Mouse (Mus musculus): ENCODE measurements around the gene Arl6ip4. TPM values are rescaled to one million over a fixed set of nuclear protein-coding genes. Genes with fewer than 3 reads are reported as not detected.

Gene Arl6ip4
- polyA plus RNA-seq, 1 experiment from 2014 or later = 108 TPM

DNA sequence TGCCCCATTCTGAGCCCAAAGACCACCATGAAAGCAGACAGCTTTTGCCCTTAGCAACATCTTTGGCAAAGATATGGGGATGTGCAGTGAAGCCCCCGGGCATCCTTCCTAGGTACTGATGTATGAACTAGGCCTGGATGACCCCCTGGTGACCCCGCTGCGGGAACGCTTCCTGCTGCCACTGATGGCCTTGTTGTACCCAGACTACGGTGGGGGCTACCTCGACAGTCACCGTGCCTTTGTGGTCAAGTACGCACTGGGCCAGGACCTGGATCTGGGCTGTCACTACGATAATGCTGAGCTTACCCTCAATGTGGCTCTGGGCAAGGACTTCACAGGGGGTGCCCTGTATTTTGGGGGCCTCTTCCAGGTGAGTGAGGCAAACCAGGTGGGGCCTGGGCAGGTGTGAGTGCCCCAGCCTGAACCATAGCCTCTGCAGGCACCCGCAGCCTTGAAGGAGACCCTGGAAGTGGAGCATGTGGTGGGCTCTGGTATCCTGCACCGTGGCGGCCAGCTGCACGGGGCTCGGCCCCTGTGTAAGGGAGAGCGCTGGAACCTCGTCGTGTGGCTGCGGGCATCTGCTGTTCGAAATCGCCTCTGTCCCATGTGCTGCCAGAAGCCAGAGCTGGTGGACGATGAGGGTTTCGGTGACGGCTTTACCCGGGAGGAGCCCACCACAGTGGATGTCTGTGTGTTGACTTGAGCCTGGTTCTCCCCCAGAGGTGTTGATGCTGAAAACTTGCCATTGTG, 1.4 kb upstream of the Arl6ip4 start:
- ATAC-seq (replicated peaks; ENCODE audit: low FRiP score) (no peak), DNase-seq (ENCODE audit: low spot score) (no peak)
- H3K27ac ChIP-seq (ENCODE audit: low read depth, low read length) = no peak overlapping the region
- 95% methylated on average over 24 of the region's 24 CpGs for WGBS
- peaks cover 9% of the 10 kb centered on the region for H3K36me3 ChIP-seq (ENCODE audit: control insufficient read depth, insufficient read depth, low read length)
- no peaks in the 10 kb centered on the region for H3K27me3 ChIP-seq (ENCODE audit: control insufficient read depth, insufficient read depth, low read length)
- H3K9ac ChIP-seq (ENCODE audit: low read length) = no peak overlapping the region
- H3K4me3 ChIP-seq (ENCODE audit: low read depth, low read length) = no peak overlapping the region
- H3K4me2 ChIP-seq (ENCODE audit: low read depth, low read length, severe bottlenecking) = no peak overlapping the region
- H3K4me1 ChIP-seq (replicated peaks; ENCODE audit: control insufficient read depth, insufficient read depth, low read length) = peaks cover 14% of the 10 kb centered on the region
- no peaks in the 10 kb centered on the region for H3K9me3 ChIP-seq (ENCODE audit: control insufficient read depth, low read length)

DNA sequence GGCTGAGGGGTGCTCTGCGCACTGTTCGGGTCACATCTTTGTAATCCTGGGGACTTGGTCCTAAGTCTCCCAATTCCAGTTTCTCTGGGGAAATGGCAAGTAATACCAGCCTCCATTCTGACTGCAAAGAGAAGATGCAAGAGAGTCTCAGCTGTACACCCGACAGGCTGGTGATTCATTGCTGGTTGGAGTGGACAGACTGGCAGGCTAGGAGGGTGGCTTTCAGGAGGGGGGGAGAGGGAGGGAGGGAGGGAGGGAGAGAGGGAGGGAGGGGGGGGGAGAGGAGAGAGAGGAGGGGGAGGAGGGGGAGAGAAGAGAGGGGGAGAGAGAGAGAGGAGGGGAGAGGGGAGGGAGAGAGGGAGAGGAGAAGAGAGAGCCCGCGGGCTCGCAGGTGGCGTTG, 358 bp upstream of the Arl6ip4 start:
- peak overlapping the region; percentile 90; the same call in 1 of the 2 replicates for H3K4me2 ChIP-seq (ENCODE audit: low read depth, low read length, severe bottlenecking)
- ATAC-seq (replicated peaks; ENCODE audit: low FRiP score) = no peak
- no peaks in the 10 kb centered on the region for H3K27me3 ChIP-seq (ENCODE audit: control insufficient read depth, insufficient read depth, low read length)
- peaks cover 14% of the 10 kb centered on the region for H3K4me1 ChIP-seq (replicated peaks; ENCODE audit: control insufficient read depth, insufficient read depth, low read length)
- H3K4me3 ChIP-seq (ENCODE audit: low read depth, low read length) = peak overlapping the region; percentile 96
- 26% methylated on average over 7 of the region's 7 CpGs for WGBS
- no peaks in the 10 kb centered on the region for H3K9me3 ChIP-seq (ENCODE audit: control insufficient read depth, low read length)
- H3K36me3 ChIP-seq (ENCODE audit: control insufficient read depth, insufficient read depth, low read length) = peaks cover 9% of the 10 kb centered on the region
- H3K9ac ChIP-seq (ENCODE audit: low read length) = peak overlapping the region; percentile 96
- no peak for DNase-seq (ENCODE audit: low spot score)
- H3K27ac ChIP-seq (ENCODE audit: low read depth, low read length) = no peak overlapping the region

DNA sequence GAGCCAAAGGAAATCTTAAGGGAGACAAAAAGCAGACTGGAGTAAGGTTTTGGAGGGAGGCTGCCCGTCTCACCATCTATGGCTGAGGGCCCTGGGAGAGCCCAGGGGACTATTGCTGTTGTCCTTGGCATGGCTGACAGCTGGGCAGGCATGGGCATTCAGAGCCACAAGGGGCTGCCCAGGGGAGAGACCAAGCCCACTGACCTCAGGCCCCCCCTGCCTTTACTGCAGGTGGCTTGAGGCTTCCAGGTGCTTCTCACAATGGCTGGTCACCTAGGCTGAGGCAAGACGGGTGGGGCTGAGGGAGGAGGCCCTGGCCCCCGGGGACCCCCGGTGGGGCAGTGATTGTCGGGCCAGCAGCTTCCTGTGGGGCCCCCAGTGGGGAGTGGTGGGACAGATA, 3.3 kb downstream of the Arl6ip4 start:
- ATAC-seq (replicated peaks; ENCODE audit: low FRiP score) (no peak), DNase-seq (ENCODE audit: low spot score) (no peak)
- Histone ChIP-seq H3K9me3 (ENCODE audit: control insufficient read depth, low read length) (no peaks in the 10 kb centered on the region), H3K27ac (ENCODE audit: low read depth, low read length) (no peak overlapping the region), H3K4me1 (replicated peaks; ENCODE audit: control insufficient read depth, insufficient read depth, low read length) (peaks cover 5% of the 10 kb centered on the region; the same call in 1 of the 2 replicates), H3K36me3 (ENCODE audit: control insufficient read depth, insufficient read depth, low read length) (peaks cover 9% of the 10 kb centered on the region), H3K9ac (ENCODE audit: low read length) (no peak overlapping the region), H3K4me2 (ENCODE audit: low read depth, low read length, severe bottlenecking) (no peak overlapping the region), H3K27me3 (ENCODE audit: control insufficient read depth, insufficient read depth, low read length) (no peaks in the 10 kb centered on the region), H3K4me3 (ENCODE audit: low read depth, low read length) (no peak overlapping the region)
- 92% methylated on average over 5 of the region's 5 CpGs for WGBS

DNA sequence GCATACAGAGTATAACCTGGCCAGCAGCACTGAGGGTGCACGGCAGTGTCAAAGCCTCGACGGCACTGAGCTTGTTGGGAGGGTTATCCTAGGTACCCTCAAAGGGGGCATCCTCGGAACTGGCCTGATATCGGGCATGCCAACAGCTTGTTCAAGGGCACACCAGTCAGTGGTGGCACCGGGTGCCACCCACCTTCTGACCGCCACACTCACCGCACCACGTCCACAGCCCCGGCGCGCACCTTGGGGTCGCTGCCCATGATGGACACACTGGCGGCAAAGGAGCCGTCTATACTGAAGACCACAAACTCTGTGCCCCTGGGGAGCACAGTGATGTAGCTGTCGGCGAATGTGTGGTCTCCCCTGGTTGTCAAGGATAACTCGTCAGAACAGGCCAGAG, 6.5 kb downstream of the Arl6ip4 start:
- ATAC-seq (replicated peaks; ENCODE audit: low FRiP score) = no peak
- DNase-seq (ENCODE audit: low spot score) = no peak
- H3K4me2 ChIP-seq (ENCODE audit: low read depth, low read length, severe bottlenecking) = no peak overlapping the region
- H3K9ac ChIP-seq (ENCODE audit: low read length) = no peak overlapping the region
- H3K9me3 ChIP-seq (ENCODE audit: control insufficient read depth, low read length) = no peaks in the 10 kb centered on the region
- no peak overlapping the region for H3K4me3 ChIP-seq (ENCODE audit: low read depth, low read length)
- no peaks in the 10 kb centered on the region for H3K27me3 ChIP-seq (ENCODE audit: control insufficient read depth, insufficient read depth, low read length)
- H3K36me3 ChIP-seq (ENCODE audit: control insufficient read depth, insufficient read depth, low read length) = peaks cover 9% of the 10 kb centered on the region
- no peaks in the 10 kb centered on the region for H3K4me1 ChIP-seq (replicated peaks; ENCODE audit: control insufficient read depth, insufficient read depth, low read length)
- no peak overlapping the region for H3K27ac ChIP-seq (ENCODE audit: low read depth, low read length)
- WGBS = 91% methylated on average over 18 of the region's 18 CpGs

DNA sequence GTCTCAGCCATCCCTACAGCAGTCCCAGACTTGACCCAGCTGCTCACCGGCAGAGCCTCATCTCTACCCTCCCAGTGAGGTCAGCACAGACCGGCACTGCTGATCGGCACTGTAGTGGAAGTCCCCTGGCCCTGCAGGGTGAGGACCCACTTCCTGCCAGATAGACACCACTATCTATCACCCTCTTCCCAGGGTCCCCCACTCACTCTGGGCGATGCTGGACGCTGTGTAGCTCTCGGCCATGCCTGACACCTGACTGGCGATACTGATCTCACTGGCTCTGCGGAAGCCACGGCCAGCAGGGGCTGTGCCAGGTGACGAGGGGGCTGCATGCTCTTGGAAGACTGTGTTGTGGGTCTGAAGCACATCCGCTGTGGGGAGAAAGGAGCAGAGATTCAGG, 9.2 kb downstream of the Arl6ip4 start:
- no peak overlapping the region for H3K27ac ChIP-seq (ENCODE audit: low read depth, low read length)
- H3K27me3 ChIP-seq (ENCODE audit: control insufficient read depth, insufficient read depth, low read length) = no peaks in the 10 kb centered on the region
- no peaks in the 10 kb centered on the region for H3K9me3 ChIP-seq (ENCODE audit: control insufficient read depth, low read length)
- WGBS = 93% methylated on average over 11 of the region's 11 CpGs
- no peak for ATAC-seq (replicated peaks; ENCODE audit: low FRiP score)
- H3K36me3 ChIP-seq (ENCODE audit: control insufficient read depth, insufficient read depth, low read length) = no peaks in the 10 kb centered on the region; the same call in 1 of the 2 replicates
- H3K9ac ChIP-seq (ENCODE audit: low read length) = no peak overlapping the region
- DNase-seq (ENCODE audit: low spot score) = no peak
- no peak overlapping the region for H3K4me2 ChIP-seq (ENCODE audit: low read depth, low read length, severe bottlenecking)
- H3K4me3 ChIP-seq (ENCODE audit: low read depth, low read length) = no peak overlapping the region
- no peaks in the 10 kb centered on the region for H3K4me1 ChIP-seq (replicated peaks; ENCODE audit: control insufficient read depth, insufficient read depth, low read length)

DNA sequence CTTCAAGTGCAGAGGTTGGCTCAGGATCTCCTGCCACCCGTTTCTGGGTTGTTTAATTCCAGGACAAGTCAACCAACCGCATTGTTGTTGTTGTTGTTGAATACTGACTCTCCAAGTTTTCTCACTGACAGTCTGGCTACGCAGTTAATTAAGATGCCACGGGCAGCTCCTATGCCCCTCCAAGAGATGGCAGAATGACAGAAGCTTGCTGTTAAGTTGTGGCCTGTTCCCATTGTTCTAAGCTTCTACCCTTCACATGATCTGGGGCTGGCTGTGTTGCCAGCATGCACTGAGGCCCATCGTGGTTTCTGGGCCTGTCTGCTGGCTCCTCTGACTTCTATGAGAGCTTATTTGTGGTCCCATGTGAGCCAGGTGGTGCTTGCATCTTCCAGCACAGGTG, 18.4 kb downstream of the Arl6ip4 start:
- Histone ChIP-seq H3K36me3 (ENCODE audit: control insufficient read depth, insufficient read depth, low read length) (no peaks in the 10 kb centered on the region; the same call in 1 of the 2 replicates), H3K9me3 (ENCODE audit: control insufficient read depth, low read length) (no peaks in the 10 kb centered on the region), H3K4me3 (ENCODE audit: low read depth, low read length) (no peak overlapping the region), H3K27ac (ENCODE audit: low read depth, low read length) (no peak overlapping the region), H3K27me3 (ENCODE audit: control insufficient read depth, insufficient read depth, low read length) (no peaks in the 10 kb centered on the region), H3K4me2 (ENCODE audit: low read depth, low read length, severe bottlenecking) (no peak overlapping the region), H3K4me1 (replicated peaks; ENCODE audit: control insufficient read depth, insufficient read depth, low read length) (no peaks in the 10 kb centered on the region), H3K9ac (ENCODE audit: low read length) (no peak overlapping the region)
- ATAC-seq (replicated peaks; ENCODE audit: low FRiP score) (no peak), DNase-seq (ENCODE audit: low spot score) (no peak)
- WGBS = 92% methylated on average over 5 of the region's 5 CpGs

DNA sequence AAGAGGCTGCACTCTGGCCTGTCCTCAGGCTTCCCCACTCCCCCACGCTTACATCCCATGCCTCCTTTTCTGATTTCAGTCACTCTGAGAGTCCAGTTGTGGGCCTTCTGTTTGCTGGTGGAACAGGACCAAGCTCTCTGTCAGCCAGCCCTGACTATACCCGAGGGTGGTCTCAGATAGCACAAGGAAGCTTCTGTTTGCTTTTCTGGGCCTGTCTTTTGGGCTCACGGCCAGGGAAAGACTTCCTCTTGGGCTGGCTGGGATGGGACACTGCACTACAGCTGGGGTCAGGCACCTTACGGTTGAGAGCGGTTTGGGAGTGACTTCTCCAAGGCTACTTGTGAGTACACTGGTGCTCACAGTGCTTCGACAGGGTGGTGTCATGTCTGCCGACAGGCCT, 22.2 kb downstream of the Arl6ip4 start:
- no peak overlapping the region for H3K9ac ChIP-seq (ENCODE audit: low read length)
- no peak for ATAC-seq (replicated peaks; ENCODE audit: low FRiP score)
- H3K27ac ChIP-seq (ENCODE audit: low read depth, low read length) = no peak overlapping the region
- no peak overlapping the region for H3K4me3 ChIP-seq (ENCODE audit: low read depth, low read length)
- 86% methylated on average over 7 of the region's 7 CpGs for WGBS
- no peaks in the 10 kb centered on the region for H3K4me1 ChIP-seq (replicated peaks; ENCODE audit: control insufficient read depth, insufficient read depth, low read length)
- peaks cover 6% of the 10 kb centered on the region; the same call in 1 of the 2 replicates for H3K36me3 ChIP-seq (ENCODE audit: control insufficient read depth, insufficient read depth, low read length)
- no peaks in the 10 kb centered on the region for H3K27me3 ChIP-seq (ENCODE audit: control insufficient read depth, insufficient read depth, low read length)
- H3K4me2 ChIP-seq (ENCODE audit: low read depth, low read length, severe bottlenecking) = no peak overlapping the region
- no peaks in the 10 kb centered on the region for H3K9me3 ChIP-seq (ENCODE audit: control insufficient read depth, low read length)
- DNase-seq (ENCODE audit: low spot score) = no peak

DNA sequence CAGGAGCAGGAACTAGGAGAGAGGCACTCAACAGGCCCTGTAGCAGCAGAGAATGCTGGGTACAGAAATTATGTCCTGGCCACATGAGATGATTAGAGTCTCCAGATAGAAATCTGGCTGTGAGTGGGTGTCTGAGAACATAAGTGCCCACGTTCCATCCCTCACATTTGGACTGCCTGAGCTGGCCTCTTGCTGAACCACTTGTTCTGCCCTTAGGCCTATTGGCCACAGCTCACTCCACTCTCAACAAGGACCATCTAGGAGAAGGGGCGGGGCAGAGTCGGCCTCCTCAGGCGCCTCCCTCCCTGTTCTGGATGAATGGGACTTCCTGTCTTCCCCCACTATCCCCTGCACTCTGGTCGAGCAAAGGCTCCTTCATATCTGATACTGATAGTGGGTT, 33.1 kb downstream of the Arl6ip4 start:
- H3K4me3 ChIP-seq (ENCODE audit: low read depth, low read length) = no peak overlapping the region
- H3K4me1 ChIP-seq (replicated peaks; ENCODE audit: control insufficient read depth, insufficient read depth, low read length) = no peaks in the 10 kb centered on the region
- DNase-seq (ENCODE audit: low spot score) = no peak
- no peak overlapping the region for H3K27ac ChIP-seq (ENCODE audit: low read depth, low read length)
- no peaks in the 10 kb centered on the region for H3K36me3 ChIP-seq (ENCODE audit: control insufficient read depth, insufficient read depth, low read length)
- H3K4me2 ChIP-seq (ENCODE audit: low read depth, low read length, severe bottlenecking) = no peak overlapping the region
- H3K27me3 ChIP-seq (ENCODE audit: control insufficient read depth, insufficient read depth, low read length) = no peaks in the 10 kb centered on the region
- no peaks in the 10 kb centered on the region for H3K9me3 ChIP-seq (ENCODE audit: control insufficient read depth, low read length)
- no peak for ATAC-seq (replicated peaks; ENCODE audit: low FRiP score)
- no peak overlapping the region for H3K9ac ChIP-seq (ENCODE audit: low read length)
- 71% methylated on average over 5 of the region's 5 CpGs for WGBS

DNA sequence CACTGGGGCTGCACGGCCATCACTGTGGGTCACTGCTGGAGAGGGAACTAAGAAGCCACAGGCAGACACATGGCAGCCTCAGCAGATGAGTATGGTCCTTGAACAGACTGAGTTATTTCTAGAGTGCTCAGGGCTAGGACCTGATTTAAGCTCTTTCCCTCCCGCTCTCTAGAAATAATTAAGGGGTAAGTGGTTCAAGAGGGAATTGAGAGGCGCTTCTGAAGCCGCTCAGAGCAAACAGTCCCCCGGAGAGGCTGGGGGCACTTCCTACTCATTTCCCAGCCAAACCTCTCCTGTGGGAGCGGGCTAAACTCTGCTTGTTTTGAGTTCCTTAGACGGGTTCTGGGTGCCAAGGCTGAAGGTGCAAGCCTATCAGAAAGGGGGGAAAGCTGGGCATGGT, 35.0 kb downstream of the Arl6ip4 start:
- Histone ChIP-seq H3K27ac (ENCODE audit: low read depth, low read length) (no peak overlapping the region), H3K27me3 (ENCODE audit: control insufficient read depth, insufficient read depth, low read length) (no peaks in the 10 kb centered on the region), H3K9ac (ENCODE audit: low read length) (no peak overlapping the region), H3K36me3 (ENCODE audit: control insufficient read depth, insufficient read depth, low read length) (no peaks in the 10 kb centered on the region), H3K4me3 (ENCODE audit: low read depth, low read length) (no peak overlapping the region), H3K9me3 (ENCODE audit: control insufficient read depth, low read length) (no peaks in the 10 kb centered on the region), H3K4me2 (ENCODE audit: low read depth, low read length, severe bottlenecking) (no peak overlapping the region), H3K4me1 (replicated peaks; ENCODE audit: control insufficient read depth, insufficient read depth, low read length) (no peaks in the 10 kb centered on the region)
- ATAC-seq (replicated peaks; ENCODE audit: low FRiP score) = no peak
- WGBS = 85% methylated on average over 7 of the region's 7 CpGs
- DNase-seq (ENCODE audit: low spot score) = no peak

All from forebrain, embryonic 11.5 days (tissue).